Mouse (Mus musculus): ENCODE data around the gene Ncor2. TPM values are rescaled to one million over a fixed set of nuclear protein-coding genes. Genes with fewer than 3 reads are reported as not detected.
"Not testable (repeated sequence)": the region's sequence is repeated elsewhere in the genome, so short reads cannot be mapped to it uniquely, and the experiment has no call there.

Gene Ncor2
- polyA plus RNA-seq, 1 experiment from 2014 or later, result 25.1 TPM

- no peaks in the 10 kb centered on the region for H3K27me3 ChIP-seq
- H3K36me3 ChIP-seq, result no peaks in the 10 kb centered on the region
- H3K4me2 ChIP-seq (replicated peaks), result no peak overlapping the region
- no peak overlapping the region for H3K4me3 ChIP-seq
- ATAC-seq (ENCODE audit: low FRiP score, low read depth), result no peak
- H3K27ac ChIP-seq (replicated peaks), result peak overlapping the region; percentile 52; the same call in 1 of the 2 replicates
- 87% methylated on average over 11 of the region's 11 CpGs for WGBS
- peaks cover 23% of the 10 kb centered on the region for H3K4me1 ChIP-seq
- no peaks in the 10 kb centered on the region for H3K9me3 ChIP-seq
- H3K9ac ChIP-seq (replicated peaks), result no peak overlapping the region
Observed at GRCm38 (mm10) chr5:125204199-125204815, 25.3 kb upstream of the Ncor2 start.

- no peak for ATAC-seq (ENCODE audit: low FRiP score, low read depth)
- H3K9ac ChIP-seq (replicated peaks), result no peak overlapping the region
- no peaks in the 10 kb centered on the region for H3K27me3 ChIP-seq
- H3K9me3 ChIP-seq, result no peaks in the 10 kb centered on the region
- no peaks in the 10 kb centered on the region for H3K36me3 ChIP-seq
- H3K4me2 ChIP-seq (replicated peaks), result no peak overlapping the region
- 62% methylated on average over 11 of the region's 11 CpGs for WGBS
- peak overlapping the region; percentile 52 for H3K27ac ChIP-seq (replicated peaks)
- H3K4me3 ChIP-seq, result no peak overlapping the region
- peaks cover 23% of the 10 kb centered on the region for H3K4me1 ChIP-seq
Observed at GRCm38 (mm10) chr5:125203759-125204158, 24.7 kb upstream of the Ncor2 start.

- no peaks in the 10 kb centered on the region for H3K9me3 ChIP-seq
- H3K36me3 ChIP-seq, result no peaks in the 10 kb centered on the region
- H3K9ac ChIP-seq (replicated peaks), result peak overlapping the region; percentile 28; the same call in 1 of the 2 replicates
- H3K4me3 ChIP-seq, result no peak overlapping the region
- WGBS, result 22% methylated on average over 7 of the region's 7 CpGs
- no peaks in the 10 kb centered on the region for H3K27me3 ChIP-seq
- ATAC-seq (ENCODE audit: low FRiP score, low read depth), result peak; percentile 83
- no peak overlapping the region for H3K4me2 ChIP-seq (replicated peaks)
- H3K4me1 ChIP-seq, result peaks cover 23% of the 10 kb centered on the region
- H3K27ac ChIP-seq (replicated peaks), result peak overlapping the region; percentile 52
Observed at GRCm38 (mm10) chr5:125203099-125203498, 24.1 kb upstream of the Ncor2 start.

GRCm38 (mm10) chr5:125202100-125202499 lies 23.1 kb upstream of the Ncor2 start:
- no peak overlapping the region for H3K9ac ChIP-seq (replicated peaks)
- no peak for ATAC-seq (ENCODE audit: low FRiP score, low read depth)
- no peaks in the 10 kb centered on the region for H3K9me3 ChIP-seq
- H3K36me3 ChIP-seq, result no peaks in the 10 kb centered on the region
- 89% methylated on average over 5 of the region's 5 CpGs for WGBS
- H3K4me3 ChIP-seq, result no peak overlapping the region
- H3K27me3 ChIP-seq, result no peaks in the 10 kb centered on the region
- H3K4me1 ChIP-seq, result peaks cover 23% of the 10 kb centered on the region
- no peak overlapping the region for H3K4me2 ChIP-seq (replicated peaks)
- H3K27ac ChIP-seq (replicated peaks), result no peak overlapping the region

- no peak for ATAC-seq (ENCODE audit: low FRiP score, low read depth)
Observed at GRCm38 (mm10) chr5:125199086-125199485, 20.1 kb upstream of the Ncor2 start.

GRCm38 (mm10) chr5:125197325-125197724 lies 18.3 kb upstream of the Ncor2 start:
- H3K27ac ChIP-seq (replicated peaks); H3K4me2 ChIP-seq (replicated peaks); H3K9me3 ChIP-seq; H3K9ac ChIP-seq (replicated peaks); H3K4me3 ChIP-seq; ATAC-seq (ENCODE audit: low FRiP score, low read depth); H3K4me1 ChIP-seq; H3K27me3 ChIP-seq; H3K36me3 ChIP-seq: not testable (repeated sequence)
- WGBS, result 84% methylated on average over 2 of the region's 2 CpGs

More at GRCm38 (mm10) chr5:125199086-125199485, 20.1 kb upstream of the Ncor2 start:
- 95% methylated on average over 6 of the region's 6 CpGs for WGBS
- H3K36me3 ChIP-seq, result no peaks in the 10 kb centered on the region
- peaks cover 23% of the 10 kb centered on the region for H3K4me1 ChIP-seq
- H3K27me3 ChIP-seq, result no peaks in the 10 kb centered on the region
- no peak overlapping the region for H3K9ac ChIP-seq (replicated peaks)
- no peak overlapping the region for H3K4me3 ChIP-seq
- H3K4me2 ChIP-seq (replicated peaks), result no peak overlapping the region
- H3K27ac ChIP-seq (replicated peaks), result no peak overlapping the region
- no peaks in the 10 kb centered on the region for H3K9me3 ChIP-seq

GRCm38 (mm10) chr5:125196054-125196453 lies 17.0 kb upstream of the Ncor2 start:
- Histone ChIP-seq H3K36me3 (no peaks in the 10 kb centered on the region), H3K4me3 (no peak overlapping the region), H3K9me3 (no peaks in the 10 kb centered on the region), H3K4me1 (peaks cover 3% of the 10 kb centered on the region; the same call in 1 of the 2 replicates), H3K9ac (replicated peaks) (no peak overlapping the region), H3K4me2 (replicated peaks) (no peak overlapping the region), H3K27me3 (peaks cover 2% of the 10 kb centered on the region; the same call in 1 of the 2 replicates), H3K27ac (replicated peaks) (no peak overlapping the region)
- ATAC-seq (ENCODE audit: low FRiP score, low read depth), result no peak
- WGBS, result 91% methylated on average over 13 of the region's 13 CpGs

GRCm38 (mm10) chr5:125195142-125195541 lies 16.1 kb upstream of the Ncor2 start:
- H3K27me3 ChIP-seq, result peaks cover 5% of the 10 kb centered on the region; the same call in 1 of the 2 replicates
- no peak overlapping the region for H3K4me3 ChIP-seq
- H3K4me1 ChIP-seq, result peaks cover 3% of the 10 kb centered on the region; the same call in 1 of the 2 replicates
- WGBS, result 59% methylated on average over 3 of the region's 3 CpGs
- H3K9ac ChIP-seq (replicated peaks), result no peak overlapping the region
- no peak overlapping the region for H3K27ac ChIP-seq (replicated peaks)
- no peaks in the 10 kb centered on the region for H3K9me3 ChIP-seq
- ATAC-seq (ENCODE audit: low FRiP score, low read depth), result no peak
- no peak overlapping the region for H3K4me2 ChIP-seq (replicated peaks)
- H3K36me3 ChIP-seq, result no peaks in the 10 kb centered on the region

- ATAC-seq (ENCODE audit: low FRiP score, low read depth), result no peak
- Histone ChIP-seq H3K9ac (replicated peaks) (no peak overlapping the region), H3K4me3 (no peak overlapping the region), H3K4me2 (replicated peaks) (no peak overlapping the region), H3K27ac (replicated peaks) (no peak overlapping the region), H3K4me1 (peaks cover 6% of the 10 kb centered on the region), H3K36me3 (no peaks in the 10 kb centered on the region), H3K27me3 (peaks cover 5% of the 10 kb centered on the region; the same call in 1 of the 2 replicates), H3K9me3 (no peaks in the 10 kb centered on the region)
- WGBS, result 76% methylated on average over 25 of the region's 25 CpGs
Observed at GRCm38 (mm10) chr5:125193478-125194439, 14.7 kb upstream of the Ncor2 start.

- Histone ChIP-seq H3K4me2 (replicated peaks) (no peak overlapping the region), H3K27me3 (peaks cover 5% of the 10 kb centered on the region; the same call in 1 of the 2 replicates), H3K4me3 (no peak overlapping the region), H3K4me1 (peaks cover 8% of the 10 kb centered on the region), H3K9ac (replicated peaks) (no peak overlapping the region), H3K36me3 (no peaks in the 10 kb centered on the region), H3K27ac (replicated peaks) (no peak overlapping the region), H3K9me3 (no peaks in the 10 kb centered on the region)
- no peak for ATAC-seq (ENCODE audit: low FRiP score, low read depth)
- 41% methylated on average over 9 of the region's 9 CpGs for WGBS
Observed at GRCm38 (mm10) chr5:125191608-125192007, 12.6 kb upstream of the Ncor2 start.

- peaks cover 16% of the 10 kb centered on the region for H3K27me3 ChIP-seq
- H3K4me1 ChIP-seq, result peaks cover 6% of the 10 kb centered on the region
- H3K36me3 ChIP-seq, result no peaks in the 10 kb centered on the region
- H3K27ac ChIP-seq (replicated peaks), result no peak overlapping the region
- 87% methylated on average over 7 of the region's 7 CpGs for WGBS
- H3K9me3 ChIP-seq, result no peaks in the 10 kb centered on the region
- no peak for ATAC-seq (ENCODE audit: low FRiP score, low read depth)
- H3K4me2 ChIP-seq (replicated peaks), result no peak overlapping the region
- H3K4me3 ChIP-seq, result no peak overlapping the region
- H3K9ac ChIP-seq (replicated peaks), result no peak overlapping the region
Observed at GRCm38 (mm10) chr5:125190105-125190813, 11.2 kb upstream of the Ncor2 start.
